Mouse (Mus musculus) kidney, adult 9 months (tissue): Measurements from ENCODE around the gene Leng1.
"Not testable (repeated sequence)": the region's sequence is repeated elsewhere in the genome, so short reads cannot be mapped to it uniquely, and the experiment has no call there.

Experiments used
- DNase-seq: peaks from one replicate; pipeline ENCODE4 v3.0.0; 2022

The Leng1 gene

DNA sequence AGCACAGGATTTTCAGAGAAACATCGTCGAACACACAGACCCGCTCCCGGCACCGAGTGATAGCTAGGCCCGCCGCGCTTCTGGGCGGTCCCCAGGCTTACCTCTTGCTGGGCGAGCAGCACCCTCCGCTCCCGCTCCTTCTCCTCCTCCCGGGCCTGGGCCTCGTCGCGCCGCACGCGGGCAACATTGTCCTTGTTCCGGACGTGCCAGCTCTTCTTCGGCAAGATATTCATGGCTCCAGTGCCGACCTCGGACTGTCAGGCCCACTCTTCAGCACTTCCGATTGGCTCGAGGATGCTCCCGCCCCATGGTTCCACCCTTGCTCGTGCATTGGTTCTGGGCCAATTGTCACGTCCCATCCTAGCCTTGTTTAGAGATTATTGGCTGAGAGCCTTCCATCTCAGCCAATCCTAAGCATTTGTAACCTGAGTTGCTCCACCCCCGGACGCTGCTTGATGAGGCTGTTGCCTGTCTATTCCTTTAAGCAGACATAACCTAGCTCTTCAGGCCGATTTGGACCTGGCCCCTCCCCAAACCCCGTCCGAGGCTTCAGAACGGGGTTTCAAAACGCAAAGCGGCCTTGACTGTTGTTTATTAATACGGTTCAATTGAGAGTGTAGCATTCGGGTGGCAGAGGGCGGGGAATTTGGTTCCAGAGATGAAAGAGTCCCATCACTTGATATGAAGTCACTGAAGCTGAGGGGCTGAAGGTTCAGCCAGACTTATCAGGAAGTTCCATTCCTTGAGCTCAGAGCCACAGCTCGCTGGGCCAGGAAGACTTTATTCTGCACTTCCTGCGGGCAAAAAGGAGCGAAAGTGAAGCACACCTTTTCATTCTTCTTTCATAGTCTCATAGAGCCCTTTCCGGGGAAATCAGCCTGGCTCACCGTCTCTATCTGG is at the start of gene Leng1:
Leng1 (minus strand) TSS at position 626 of the 900 bp plus-strand sequence.
- DNase-seq: peak; percentile 99

DNA sequence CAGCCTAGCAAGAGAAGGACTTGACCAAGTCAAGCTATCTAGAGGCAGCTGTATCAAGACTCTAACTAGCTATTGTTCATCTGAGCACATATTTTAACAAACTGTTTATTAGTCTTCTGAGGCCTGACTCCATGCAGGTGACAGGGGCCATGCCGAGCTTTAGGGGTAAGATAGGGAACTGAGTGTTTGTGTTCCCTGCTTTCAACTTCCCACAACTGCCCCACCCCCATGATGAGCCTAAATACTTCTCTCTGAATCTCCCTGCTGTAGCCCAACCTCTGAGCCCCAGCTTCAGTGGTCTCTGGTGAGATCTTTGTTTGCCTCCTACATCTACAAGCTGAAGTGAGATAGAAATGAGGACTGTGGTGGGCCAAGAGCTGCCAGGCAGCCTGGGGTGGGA is 49.6 kb upstream of the Leng1 start:
- peak; percentile 0 for DNase-seq

DNA sequence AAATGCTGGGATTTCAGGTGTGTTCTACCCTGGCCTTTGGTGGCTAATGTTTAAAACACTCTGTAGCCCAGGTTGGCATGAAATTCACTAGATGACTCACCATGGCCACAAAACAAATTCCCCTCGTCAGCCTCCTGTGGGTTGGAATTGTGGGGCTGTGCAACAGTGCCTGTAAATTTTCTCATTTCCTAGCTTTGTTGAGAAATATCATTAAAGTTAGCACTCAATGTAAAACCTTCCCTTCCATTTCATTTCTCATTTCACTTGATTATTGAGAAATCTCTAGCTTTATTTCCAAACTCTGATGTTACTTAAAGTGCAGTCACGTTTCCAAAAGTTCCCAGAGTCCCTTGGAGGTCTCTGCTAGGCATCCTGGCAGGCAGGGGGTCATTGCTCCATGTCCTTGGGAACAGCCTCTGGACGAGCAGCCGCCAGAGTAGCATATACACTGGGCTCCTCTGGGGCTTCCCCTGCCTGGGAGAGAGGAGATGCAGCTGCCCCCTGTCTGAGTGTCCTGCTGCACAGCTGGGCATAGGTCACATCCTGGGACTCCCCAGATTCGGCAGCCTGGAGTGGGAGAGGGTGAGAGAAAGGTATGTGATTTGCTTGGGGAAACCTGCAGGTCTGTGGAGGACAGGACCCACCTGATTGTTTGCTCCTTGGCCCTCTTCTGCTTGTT is 46.8 kb upstream of the Leng1 start:
- peak; percentile 0 for DNase-seq

DNA sequence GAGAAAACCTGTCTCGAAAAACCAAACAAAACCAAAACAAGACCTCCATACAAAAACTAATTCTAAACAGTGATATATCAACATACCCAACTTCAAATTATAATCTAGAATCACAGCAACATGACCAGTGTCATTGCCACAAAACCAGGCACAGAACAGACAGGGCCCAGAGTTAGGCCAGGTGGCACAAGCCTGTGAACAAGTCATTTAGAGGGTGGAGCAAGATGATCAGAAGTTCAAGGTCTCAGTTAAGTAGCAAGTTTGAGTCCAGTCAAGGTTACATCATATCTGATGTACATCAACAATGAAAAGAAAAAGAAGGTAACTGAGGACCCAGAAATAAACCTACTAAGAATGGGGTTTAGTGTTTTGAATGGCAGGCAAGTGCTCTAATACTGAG is 43.4 kb upstream of the Leng1 start:
- DNase-seq: no peak

DNA sequence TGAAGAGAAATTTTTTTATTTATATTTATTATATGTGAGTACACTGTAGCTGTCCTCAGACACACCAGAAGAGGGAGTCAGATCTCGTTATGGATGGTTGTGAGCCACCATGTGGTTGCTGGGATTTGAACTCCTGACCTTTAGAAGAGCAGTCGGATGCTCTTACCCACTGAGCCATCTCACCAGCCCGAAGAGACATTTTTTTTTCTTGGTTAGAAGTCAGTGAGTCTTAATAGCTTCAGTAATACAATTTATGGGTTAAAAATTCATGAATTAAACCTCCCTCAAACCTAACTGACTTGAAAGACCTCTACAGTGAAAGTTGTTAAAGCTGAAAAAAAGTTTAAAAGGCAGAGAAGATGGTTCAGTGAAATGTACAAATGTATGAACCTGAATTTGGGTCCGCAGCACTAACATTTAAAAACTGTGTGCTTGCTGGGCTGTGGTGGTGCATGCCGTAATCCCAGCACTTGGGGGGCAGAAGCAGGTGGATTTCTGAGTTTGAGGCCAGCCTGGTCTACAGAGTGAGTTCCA is 42.9 kb upstream of the Leng1 start:
- not testable (repeated sequence) for DNase-seq

DNA sequence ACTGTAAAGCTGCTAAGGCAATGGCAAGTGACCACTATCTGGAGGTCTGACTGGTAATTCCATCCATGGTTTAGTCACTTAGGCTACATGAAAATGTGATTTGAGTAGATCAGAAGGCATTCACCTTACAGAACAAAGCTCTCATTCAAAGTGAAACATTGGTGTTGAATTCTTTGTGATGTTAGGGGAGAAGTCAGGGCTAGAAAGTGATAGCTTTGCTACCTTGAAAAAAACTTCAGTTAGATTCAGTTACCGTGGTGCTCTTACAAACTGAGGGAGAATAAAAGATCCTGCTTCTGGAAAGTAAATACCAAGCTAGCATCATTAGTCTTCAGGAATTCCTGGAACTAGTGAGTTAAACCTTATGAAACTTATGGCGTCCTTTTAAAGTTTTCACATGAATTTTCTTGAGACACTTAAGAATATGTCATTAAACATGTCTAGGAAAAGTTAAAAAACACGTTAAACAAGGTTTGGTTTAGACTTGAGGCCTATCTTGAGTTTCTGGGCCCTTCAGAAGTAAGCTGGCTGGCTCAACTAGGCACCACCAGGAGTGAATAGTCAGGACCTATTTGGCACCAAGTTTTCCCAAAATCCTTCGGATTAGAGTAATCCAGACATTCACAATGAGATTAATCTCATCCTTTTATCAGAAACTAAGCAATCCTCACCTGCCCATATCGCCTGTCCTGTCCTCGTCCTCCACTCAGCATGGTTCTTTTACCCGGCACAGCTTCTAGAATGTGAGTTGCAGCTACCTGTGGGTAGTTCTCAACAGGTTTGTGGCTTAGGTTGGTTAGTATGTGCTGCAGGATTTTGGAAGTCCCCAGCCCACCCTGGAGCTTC is 42.2 kb upstream of the Leng1 start:
- DNase-seq: no peak

DNA sequence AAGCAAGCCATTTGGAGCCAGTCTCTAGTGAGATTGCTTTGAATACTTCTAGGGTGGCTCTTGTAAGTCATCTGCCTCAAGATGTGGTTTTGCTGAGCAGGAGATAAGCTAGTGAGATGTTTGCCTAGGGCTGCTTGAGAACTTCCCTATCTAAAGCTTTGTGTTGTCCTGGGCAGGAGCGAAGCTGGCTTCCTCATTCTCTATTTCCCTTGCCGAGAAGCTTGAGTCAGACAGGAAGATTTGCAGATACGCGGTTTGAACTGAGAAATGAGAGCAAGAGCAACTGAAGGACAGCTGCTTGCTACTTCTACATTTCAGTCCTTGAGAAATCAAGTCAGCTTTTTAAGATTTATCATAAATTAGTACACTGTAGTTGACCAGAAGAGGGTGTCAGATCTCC is 41.4 kb upstream of the Leng1 start:
- no peak for DNase-seq

DNA sequence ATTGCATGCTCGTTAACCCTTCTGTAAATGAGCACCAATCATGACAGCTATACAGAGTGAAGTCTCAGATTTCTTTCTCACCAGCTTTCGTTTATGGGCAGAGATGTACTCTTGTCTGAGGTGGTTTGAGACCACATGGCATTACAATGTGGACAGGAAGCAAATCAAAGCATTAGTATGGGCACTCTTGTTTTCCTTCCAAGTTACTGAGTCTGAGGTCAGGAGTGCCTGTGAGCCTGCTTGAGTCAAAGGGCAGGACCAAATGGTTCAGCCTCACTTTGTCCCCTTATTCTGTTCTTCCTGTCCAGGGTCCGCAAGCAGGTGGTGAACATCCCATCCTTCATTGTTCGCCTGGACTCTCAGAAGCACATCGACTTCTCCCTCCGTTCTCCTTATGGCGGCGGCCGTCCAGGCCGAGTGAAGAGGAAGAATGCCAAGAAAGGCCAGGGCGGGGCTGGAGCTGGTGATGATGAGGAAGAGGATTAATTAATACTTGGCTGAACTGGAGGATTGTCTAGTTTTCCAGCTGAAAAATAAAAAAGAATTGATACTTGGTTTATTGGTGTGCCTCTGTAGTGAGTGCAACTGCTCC is 40.8 kb upstream of the Leng1 start:
- no peak for DNase-seq

DNA sequence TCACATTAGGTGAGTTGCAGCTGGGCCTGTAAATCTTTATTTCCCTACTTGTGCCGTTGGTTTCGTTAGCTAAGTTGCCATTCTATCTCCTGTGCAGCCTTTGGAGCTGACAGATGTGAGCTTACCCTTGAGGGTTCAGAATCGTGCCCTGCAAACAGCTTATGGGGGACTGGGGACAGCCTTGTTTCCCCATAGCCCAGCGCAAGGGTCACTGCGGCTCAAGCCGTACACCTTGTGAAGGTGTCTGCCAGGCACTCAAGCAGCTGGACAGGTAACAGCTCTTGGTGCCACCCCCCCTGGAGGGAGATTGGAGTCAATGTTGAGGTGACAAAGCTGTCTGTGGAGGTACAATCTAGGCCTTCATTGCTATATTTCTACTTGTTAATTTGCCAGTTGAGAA is 40.3 kb upstream of the Leng1 start:
- no peak for DNase-seq

DNA sequence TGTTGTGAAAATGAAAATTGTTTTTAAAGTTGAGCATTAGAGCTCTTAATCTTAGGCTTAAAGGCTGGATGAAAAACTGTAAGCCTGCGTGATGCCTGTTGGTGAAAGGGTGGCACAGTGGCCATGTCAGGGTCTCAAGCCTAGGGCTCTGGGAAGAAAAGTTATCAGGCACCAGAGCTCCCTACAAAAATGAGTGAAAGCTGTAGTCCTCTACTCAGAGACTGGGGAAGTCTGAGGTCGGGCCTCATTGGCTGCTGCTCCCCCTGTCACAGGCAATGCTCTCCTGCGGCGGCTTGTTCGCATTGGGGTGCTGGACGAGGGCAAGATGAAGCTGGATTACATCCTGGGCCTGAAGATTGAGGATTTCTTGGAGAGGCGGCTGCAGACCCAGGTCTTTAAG is 39.8 kb upstream of the Leng1 start:
- not testable (repeated sequence) for DNase-seq

DNA sequence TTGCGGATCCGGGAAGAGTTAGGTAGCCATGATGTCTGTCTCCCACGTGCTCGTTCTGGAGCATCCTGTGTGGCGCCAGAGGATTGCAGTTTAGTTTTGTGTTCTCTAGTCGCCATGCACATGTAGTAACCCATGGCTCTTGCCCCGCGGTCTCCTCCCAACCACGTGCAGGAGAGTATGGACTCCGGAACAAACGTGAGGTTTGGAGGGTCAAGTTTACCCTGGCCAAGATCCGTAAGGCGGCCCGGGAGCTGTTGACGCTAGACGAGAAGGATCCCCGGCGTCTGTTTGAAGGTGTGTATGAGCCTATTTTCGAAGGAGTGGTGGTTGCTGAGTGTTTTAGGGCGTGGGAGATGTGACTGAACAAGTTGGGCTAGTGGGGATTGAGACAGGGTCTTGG is 38.8 kb upstream of the Leng1 start:
- no peak for DNase-seq

DNA sequence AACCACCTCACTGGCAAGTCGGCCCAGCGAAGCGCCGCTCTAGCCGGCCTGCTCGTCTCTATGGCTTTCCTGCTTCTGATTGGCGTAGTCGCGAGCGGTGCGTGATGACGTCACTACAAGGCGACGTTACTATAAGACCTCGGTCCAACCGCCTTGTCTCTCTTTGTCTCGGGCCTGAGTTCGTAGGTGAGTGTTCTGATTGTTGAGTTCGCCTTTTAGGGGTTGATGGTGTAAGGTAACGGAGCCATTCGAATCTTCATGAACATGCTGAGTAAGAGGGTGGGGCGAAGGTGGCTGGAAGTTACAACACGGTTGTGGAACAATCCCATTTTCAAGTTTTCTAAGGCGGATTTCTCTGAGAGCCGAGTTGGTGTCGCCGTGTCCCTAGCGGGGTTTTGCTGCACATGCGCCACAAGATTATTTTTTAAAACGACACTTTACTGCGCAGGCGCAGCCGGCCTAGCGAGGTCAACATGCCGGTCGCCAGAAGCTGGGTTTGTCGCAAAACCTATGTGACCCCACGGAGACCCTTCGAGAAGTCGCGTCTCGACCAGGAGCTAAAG is 38.3 kb upstream of the Leng1 start, which contains the start of gene Rps9:
Rps9 (plus strand) TSS at position 115 of the 563 bp plus-strand sequence.
- DNase-seq: peak; percentile 98

DNA sequence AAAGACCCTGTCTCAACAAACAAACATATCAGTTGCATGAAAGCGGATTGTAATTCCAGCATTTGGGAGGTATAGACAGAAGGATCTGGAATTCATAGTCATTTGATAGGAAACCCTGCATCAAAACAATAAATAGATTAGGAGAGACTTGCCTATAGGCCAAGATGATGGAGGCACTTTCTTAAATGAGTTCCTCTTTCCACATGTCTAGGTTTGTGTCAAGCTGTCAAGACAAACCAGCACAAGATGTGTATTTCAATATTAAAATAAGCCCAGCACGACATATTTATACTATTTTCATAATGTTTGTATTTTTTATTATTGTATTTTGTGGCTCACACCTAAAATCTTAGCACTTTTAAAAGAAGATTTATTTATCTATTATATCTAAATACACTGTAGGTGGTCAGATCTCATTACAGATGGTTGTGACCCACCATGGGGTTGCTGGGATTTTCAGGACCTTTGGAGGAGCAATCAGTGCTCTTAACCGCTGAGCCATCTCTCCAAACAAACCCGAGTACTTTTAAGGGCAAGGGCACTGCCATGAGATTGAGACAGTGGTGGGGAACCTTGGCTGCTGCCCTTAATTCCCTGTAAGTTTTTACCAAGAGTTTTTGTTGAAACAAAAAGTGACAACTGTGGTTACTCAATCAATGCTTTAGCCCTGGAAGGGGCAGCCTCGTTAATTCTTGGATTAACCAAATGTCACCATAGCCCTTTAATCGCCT is 37.7 kb upstream of the Leng1 start:
- DNase-seq: no peak

DNA sequence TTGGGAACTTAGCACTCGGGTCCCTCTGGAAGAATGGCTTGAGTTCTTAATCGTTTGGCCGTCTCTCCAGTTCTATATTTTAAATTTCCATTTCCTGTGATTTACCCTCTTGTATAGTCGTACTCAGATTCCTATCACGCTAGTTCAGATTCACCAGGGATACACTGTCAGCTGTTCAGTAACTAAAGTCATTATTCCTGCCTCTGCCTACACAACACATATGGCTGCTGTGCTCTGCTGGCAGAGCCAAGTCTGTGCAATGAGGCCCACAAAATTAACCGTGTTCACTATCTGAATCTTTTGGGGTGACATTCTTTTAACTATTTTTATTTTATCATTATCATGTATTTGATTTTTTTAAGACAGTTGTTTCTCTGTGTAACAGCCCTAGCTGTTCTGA is 32.8 kb upstream of the Leng1 start:
- no peak for DNase-seq

DNA sequence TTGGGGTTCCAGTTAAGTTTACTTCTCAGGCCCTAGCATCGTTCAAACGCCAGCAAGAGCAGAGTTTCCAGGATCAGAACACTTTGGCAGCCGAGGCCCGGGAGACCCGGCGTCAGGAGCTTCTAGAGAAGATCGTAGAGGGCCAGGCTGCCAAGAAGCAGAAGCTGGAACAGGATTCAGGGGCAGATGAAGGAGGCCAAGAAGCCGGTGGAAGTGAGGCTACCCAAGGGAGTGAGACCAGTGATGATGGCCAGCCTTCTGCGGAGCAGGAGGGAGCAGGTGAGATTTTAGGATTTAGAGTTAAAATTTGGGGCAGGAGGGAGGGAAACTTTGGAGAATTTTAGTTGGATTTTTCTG is 29.3 kb upstream of the Leng1 start:
- DNase-seq: not testable (repeated sequence)

DNA sequence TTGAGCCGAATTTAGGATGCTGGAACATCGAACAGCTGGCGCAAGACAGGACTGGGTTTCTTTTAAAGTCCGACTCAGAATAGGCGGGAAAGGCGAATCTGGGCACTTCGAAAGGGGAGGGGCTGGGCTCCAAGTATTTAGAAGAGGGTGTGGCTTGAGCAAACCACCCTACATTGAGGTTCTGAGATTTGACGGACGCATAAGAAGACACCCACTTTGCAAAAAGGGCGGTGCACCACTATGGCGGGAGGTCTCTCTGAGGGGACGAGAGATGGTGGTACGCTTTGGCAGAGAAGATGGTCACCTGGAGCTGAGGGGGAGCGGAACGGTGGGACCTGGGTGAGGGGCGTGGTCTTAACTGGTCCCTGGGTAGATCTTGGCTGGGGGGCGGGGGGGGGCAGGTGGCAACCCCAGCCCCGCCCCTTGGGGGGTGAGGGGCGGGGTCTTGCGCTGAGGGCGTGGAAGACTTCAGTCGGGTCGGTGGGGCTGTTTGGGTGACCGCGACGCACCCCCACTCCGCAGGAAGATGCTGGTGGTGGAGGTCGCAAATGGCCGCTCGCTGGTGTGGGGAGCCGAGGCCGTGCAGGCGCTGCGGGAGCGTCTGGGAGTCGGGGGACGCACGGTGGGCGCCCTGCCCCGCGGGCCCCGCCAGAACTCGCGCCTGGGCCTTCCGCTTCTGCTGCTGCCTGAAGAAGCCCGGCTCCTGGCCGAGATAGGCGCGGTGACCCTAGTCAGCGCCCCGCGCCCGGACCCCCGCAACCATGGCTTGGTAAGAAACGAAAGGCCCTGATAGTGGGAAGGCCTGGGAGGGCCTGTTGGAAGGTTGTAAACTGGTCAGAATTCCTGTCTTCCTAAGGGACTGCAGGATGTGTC is 28.7 kb upstream of the Leng1 start:
- DNase-seq: peak; percentile 91

DNA sequence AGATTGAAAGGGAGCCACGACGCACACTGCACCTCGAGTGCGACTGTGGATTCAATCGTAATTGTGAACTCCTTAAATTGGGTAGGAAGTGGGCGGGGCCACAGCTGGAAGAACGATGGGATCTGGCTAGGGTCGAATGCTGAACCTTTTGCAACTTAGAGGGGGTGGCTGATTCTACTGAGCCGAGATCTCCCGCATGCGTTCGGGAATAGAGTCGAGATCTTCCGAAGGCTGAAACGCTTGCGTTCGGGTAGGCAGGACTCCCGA is 28.1 kb upstream of the Leng1 start:
- DNase-seq: no peak

DNA sequence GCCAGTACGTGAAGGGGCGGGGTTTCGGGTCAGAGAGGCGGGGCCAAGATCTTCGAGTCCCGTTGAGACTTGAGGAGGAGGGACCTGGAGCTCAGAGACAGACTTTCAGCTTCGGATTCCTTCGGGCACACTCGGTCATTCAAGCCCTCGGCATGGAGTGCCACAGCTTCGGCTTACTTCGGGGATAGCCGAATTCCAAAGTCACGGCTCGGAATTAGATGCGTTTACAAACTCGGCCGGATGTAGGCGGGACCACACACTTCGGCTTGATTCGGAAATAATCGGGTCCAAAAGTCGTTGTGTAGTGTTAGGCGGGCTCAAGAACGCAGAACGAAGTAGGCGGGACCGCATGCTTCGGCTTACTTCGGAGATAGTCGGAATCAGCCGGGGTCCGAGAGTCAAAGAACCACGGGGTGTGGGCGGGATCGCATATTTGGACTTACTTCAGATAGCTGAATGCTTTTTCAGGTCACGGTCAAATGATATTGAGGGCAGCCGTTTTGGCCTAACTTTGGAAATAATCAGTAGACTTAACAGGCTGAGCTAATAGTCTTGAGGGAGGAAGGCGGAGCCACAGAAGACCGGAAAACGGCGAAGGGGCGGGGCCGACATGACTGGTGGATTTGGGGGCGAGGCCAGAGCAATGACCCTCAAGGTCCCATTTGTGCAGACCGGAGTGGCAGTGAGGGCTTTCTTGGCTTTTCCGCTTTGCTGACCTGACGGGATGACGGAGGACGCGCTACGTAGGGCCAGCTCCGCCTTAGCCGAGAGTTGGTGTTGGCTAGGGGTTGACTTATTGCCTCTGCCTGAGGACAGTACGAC is 27.6 kb upstream of the Leng1 start, which contains the start of gene Mboat7:
Mboat7 (minus strand) TSS at position 537 of the 822 bp plus-strand sequence.
- DNase-seq: peak; percentile 99

DNA sequence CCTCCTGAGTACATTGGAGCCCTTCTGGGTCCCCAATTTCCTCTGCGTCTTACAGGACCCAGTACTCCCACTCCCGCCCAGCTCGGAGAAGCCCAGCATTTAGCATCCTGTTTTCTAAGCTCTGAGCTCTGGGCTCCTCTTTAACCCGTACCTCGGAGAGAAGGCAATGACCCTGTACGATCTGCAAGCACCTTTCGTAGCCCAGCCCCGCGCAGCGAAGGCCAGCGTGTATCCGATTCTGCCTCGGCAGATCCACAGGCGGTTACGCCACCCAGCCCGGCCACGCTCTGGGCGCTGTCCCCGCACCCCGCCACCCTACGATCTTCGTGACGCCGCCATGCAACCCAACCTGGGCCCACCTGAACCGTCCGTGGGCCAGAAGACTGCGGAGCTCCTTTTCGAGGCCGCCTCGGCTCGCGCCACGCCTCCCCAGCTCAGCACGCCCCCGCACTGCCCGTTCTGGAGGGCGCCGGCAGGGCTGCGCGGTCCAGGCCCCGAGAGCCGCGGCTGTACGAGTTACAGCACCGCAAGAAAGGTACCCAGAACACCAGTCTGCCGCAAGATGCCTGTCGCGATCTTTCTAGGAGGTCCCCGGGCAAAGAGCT is 26.8 kb upstream of the Leng1 start, which contains the start of gene Tsen34:
Tsen34 (plus strand) TSS at position 482 of the 605 bp plus-strand sequence.
- no peak for DNase-seq
